Mouse (Mus musculus): ENCODE measurements around the gene Slf2. TPM values are rescaled to one million over a fixed set of nuclear protein-coding genes. Genes with fewer than 3 reads are reported as not detected.

Slf2 gene
- total RNA-seq, 4 experiments from 2014 or later = 10.9 to 13.7 (median 11.0) TPM

GRCm38 (mm10) chr19:44982477-44983115 lies 51.6 kb downstream of the Slf2 start:
- no peak for DNase-seq (ENCODE audit: low spot score in 2 of 2)

GRCm38 (mm10) chr19:44983366-44983765 lies 52.4 kb downstream of the Slf2 start:
- no peak for DNase-seq (ENCODE audit: low spot score in 2 of 2)

GRCm38 (mm10) chr19:44984420-44984819 lies 53.5 kb downstream of the Slf2 start:
- no peak for DNase-seq (ENCODE audit: low spot score in 2 of 2)

GRCm38 (mm10) chr19:44985159-44985988 lies 54.4 kb downstream of the Slf2 start:
- no peak for DNase-seq (ENCODE audit: low spot score in 2 of 2)

GRCm38 (mm10) chr19:44987004-44987403 lies 56.1 kb downstream of the Slf2 start:
- no peak for DNase-seq (ENCODE audit: low spot score in 2 of 2)

- DNase-seq (ENCODE audit: low spot score in 2 of 2) = no peak
These were observed 56.9 kb downstream of the Slf2 start for GRCm38 (mm10) chr19:44987851-44988250.

- no peak for DNase-seq (ENCODE audit: low spot score in 2 of 2)
These were observed 57.4 kb downstream of the Slf2 start for GRCm38 (mm10) chr19:44988321-44988720.

GRCm38 (mm10) chr19:44988831-44989566 lies 58.0 kb downstream of the Slf2 start, which contains the start of gene Sema4g:
TSS of gene Sema4g (plus strand) at chr19:44989101.
- no peak for DNase-seq (ENCODE audit: low spot score in 2 of 2)

- DNase-seq (ENCODE audit: low spot score in 2 of 2) = no peak
These were observed 58.9 kb downstream of the Slf2 start for GRCm38 (mm10) chr19:44989567-44990495.

- no peak for DNase-seq (ENCODE audit: low spot score in 2 of 2)
These were observed 60.1 kb downstream of the Slf2 start for GRCm38 (mm10) chr19:44991031-44991430.

GRCm38 (mm10) chr19:44992246-44992645 lies 61.3 kb downstream of the Slf2 start:
- no peak for DNase-seq (ENCODE audit: low spot score in 2 of 2)

GRCm38 (mm10) chr19:44992712-44993111 lies 61.8 kb downstream of the Slf2 start:
- DNase-seq (ENCODE audit: low spot score in 2 of 2) = no peak

GRCm38 (mm10) chr19:44997786-44998185 lies 66.8 kb downstream of the Slf2 start:
- DNase-seq (ENCODE audit: low spot score in 2 of 2) = no peak

GRCm38 (mm10) chr19:44999647-45000046 lies 68.7 kb downstream of the Slf2 start:
- no peak for DNase-seq (ENCODE audit: low spot score in 2 of 2)

- no peak for DNase-seq (ENCODE audit: low spot score in 2 of 2)
These were observed 71.3 kb downstream of the Slf2 start for GRCm38 (mm10) chr19:45002301-45002700.

- no peak for DNase-seq (ENCODE audit: low spot score in 2 of 2)
These were observed 73.0 kb downstream of the Slf2 start for GRCm38 (mm10) chr19:45003740-45004516.

- no peak for DNase-seq (ENCODE audit: low spot score in 2 of 2)
These were observed 74.5 kb downstream of the Slf2 start, which contains the start of gene Twnk for GRCm38 (mm10) chr19:45005444-45005843. TSS of gene Twnk (plus strand) at chr19:45005663.

GRCm38 (mm10) chr19:45005957-45006712 lies 75.2 kb downstream of the Slf2 start, which contains the start of gene Mrpl43:
TSS of gene Mrpl43 (minus strand) at chr19:45006442.
- DNase-seq (ENCODE audit: low spot score in 2 of 2) = peak; percentile 93 to 94

- DNase-seq (ENCODE audit: low spot score in 2 of 2) = no peak
These were observed 76.1 kb downstream of the Slf2 start for GRCm38 (mm10) chr19:45007021-45007420.

Measured in gastrocnemius, adult 8-10 months (tissue).